In genomic region chr17:5935680-5936079, GRCm38 (mm10) we compare ENCODE assay signal across 11 mouse cellular contexts. TPM values are rescaled to one million over a fixed set of nuclear protein-coding genes. Genes with fewer than 3 reads are reported as not detected.
DNase-seq lines count a peak whose midpoint lies in the region; ATAC-seq and TF ChIP-seq lines count a peak whose summit lies in the region.
"Had no signal": no experiment of that assay in that cellular context is flagged by ENCODE, and none has a peak within 500 bp of the region (broad histone marks: within the 10 kb centered on the region; RNA-seq: fewer than 3 reads in every experiment).

No protein-coding gene starts in this region.

- WGBS in forebrain, embryonic 13.5 days: 58% methylated on average over 3 of the region's 3 CpGs
- 63% methylated on average over 3 of the region's 3 CpGs for WGBS in forebrain, embryonic 10.5 days
- WGBS in lung, postnatal 0 days: 54% methylated on average over 3 of the region's 3 CpGs
- WGBS in bone marrow, adult 2 months: 17% methylated on average over 3 of the region's 3 CpGs
- WGBS in liver, embryonic 16.5 days (ENCODE audit: insufficient replicate concordance): 50% methylated on average over 3 of the region's 3 CpGs
- 93% methylated on average over 3 of the region's 3 CpGs for WGBS in cerebellum, adult 2 months

- no peak for TF ChIP-seq CTCF in lung, postnatal 0 days (IDR thresholded peaks at IDR 0.05)
- no peak for TF ChIP-seq CTCF in bone marrow, adult 2 months (IDR thresholded peaks at IDR 0.05; ENCODE audit: control insufficient read depth, insufficient read depth, low read length)
- TF ChIP-seq CTCF in cerebellum, adult 2 months (IDR thresholded peaks at IDR 0.05; ENCODE audit: borderline replicate concordance, insufficient read depth, low read depth, low read length): no peak

- DNase-seq in forebrain, embryonic 10.5 days (ENCODE audit: extremely low spot score, low spot score): no peak
- peak; percentile 12 for DNase-seq in lung, postnatal 0 days (ENCODE audit: low spot score)
- DNase-seq in lung, postnatal 14 days: no peak
- no peak for DNase-seq in ovary, adult 18-20 months (ENCODE audit: low spot score)
- no peak for DNase-seq in cerebellum, adult 2 months
- DNase-seq: forebrain, postnatal 0 days; heart, adult 18-20 months had no signal

- ATAC-seq in forebrain, embryonic 13.5 days: no peak
- no peak for ATAC-seq in lung, postnatal 0 days
- ATAC-seq in liver, embryonic 16.5 days (ENCODE audit: low read depth): no peak

- H3K27me3 ChIP-seq in forebrain, embryonic 13.5 days: peaks cover 26% of the 10 kb centered on the region
- peaks cover 54% of the 10 kb centered on the region for H3K27me3 ChIP-seq in forebrain, embryonic 10.5 days (ENCODE audit: poor library complexity, severe bottlenecking)
- no peaks in the 10 kb centered on the region for H3K27me3 ChIP-seq in lung, postnatal 0 days (replicated peaks; ENCODE audit: insufficient read depth, low read length)
- H3K27me3 ChIP-seq in liver, embryonic 16.5 days (ENCODE audit: control insufficient read depth, insufficient read depth, low read depth, low read length): peaks cover 7% of the 10 kb centered on the region
- no peaks in the 10 kb centered on the region for H3K27me3 ChIP-seq in cerebellum, adult 2 months (ENCODE audit: control insufficient read depth, insufficient read depth, low read length)
- H3K27me3 ChIP-seq: stomach, embryonic 15.5 days had no signal

- H3K9ac ChIP-seq in forebrain, embryonic 13.5 days: no peak overlapping the region
- H3K9ac ChIP-seq in lung, postnatal 0 days (replicated peaks; ENCODE audit: low read depth): no peak overlapping the region
- no peak overlapping the region for H3K9ac ChIP-seq in liver, embryonic 16.5 days (ENCODE audit: low read depth, low read length)
- H3K9ac ChIP-seq: stomach, embryonic 15.5 days had no signal

- no peak for TF ChIP-seq EP300 in lung, postnatal 0 days (IDR thresholded peaks at IDR 0.05)

- no peaks in the 10 kb centered on the region for H3K9me3 ChIP-seq in forebrain, embryonic 13.5 days (replicated peaks)
- H3K9me3 ChIP-seq in forebrain, embryonic 10.5 days: peaks cover 2% of the 10 kb centered on the region; the same call in 1 of the 2 replicates
- H3K9me3 ChIP-seq in lung, postnatal 0 days (ENCODE audit: low read length): no peaks in the 10 kb centered on the region
- no peaks in the 10 kb centered on the region for H3K9me3 ChIP-seq in liver, embryonic 16.5 days (replicated peaks; ENCODE audit: control insufficient read depth, low read length)
- H3K9me3 ChIP-seq: stomach, embryonic 15.5 days had no signal

- no peak overlapping the region for H3K4me3 ChIP-seq in forebrain, embryonic 13.5 days
- no peak overlapping the region for H3K4me3 ChIP-seq in forebrain, embryonic 10.5 days
- no peak overlapping the region for H3K4me3 ChIP-seq in lung, postnatal 0 days (ENCODE audit: low read depth, low read length)
- no peak overlapping the region for H3K4me3 ChIP-seq in bone marrow, adult 2 months (replicated peaks; ENCODE audit: control insufficient read depth, low read depth, low read length)
- H3K4me3 ChIP-seq in liver, embryonic 16.5 days (ENCODE audit: low read depth, low read length): no peak overlapping the region
- no peak overlapping the region for H3K4me3 ChIP-seq in cerebellum, adult 2 months (replicated peaks; ENCODE audit: insufficient read depth, low read depth, low read length)

- no peak for TF ChIP-seq POLR2A in bone marrow, adult 2 months (IDR thresholded peaks at IDR 0.05; ENCODE audit: borderline replicate concordance, control insufficient read depth, low read depth, low read length)
- TF ChIP-seq POLR2A in cerebellum, adult 2 months (IDR thresholded peaks at IDR 0.05; ENCODE audit: borderline replicate concordance, insufficient read depth, low read length): no peak

- H3K27ac ChIP-seq in forebrain, embryonic 13.5 days: no peak overlapping the region
- no peak overlapping the region for H3K27ac ChIP-seq in forebrain, embryonic 10.5 days
- no peak overlapping the region for H3K27ac ChIP-seq in lung, postnatal 0 days (ENCODE audit: low read length)
- peak overlapping the region; percentile 77; the same call in 1 of the 2 replicates for H3K27ac ChIP-seq in bone marrow, adult 2 months (ENCODE audit: control insufficient read depth, insufficient read depth, low read depth, low read length, poor library complexity)
- H3K27ac ChIP-seq in liver, embryonic 16.5 days (ENCODE audit: low read length): peak overlapping the region; percentile 52
- no peak overlapping the region for H3K27ac ChIP-seq in cerebellum, adult 2 months (ENCODE audit: insufficient read depth, low read length)

- H3K4me2 ChIP-seq in forebrain, embryonic 13.5 days: peak overlapping the region; percentile 73
- H3K4me2 ChIP-seq in lung, postnatal 0 days (replicated peaks; ENCODE audit: low read depth, low read length): no peak overlapping the region
- peak overlapping the region; percentile 63; the same call in 1 of the 2 replicates for H3K4me2 ChIP-seq in liver, embryonic 16.5 days (ENCODE audit: low read depth, low read length)

- no peaks in the 10 kb centered on the region for H3K36me3 ChIP-seq in forebrain, embryonic 13.5 days (ENCODE audit: poor library complexity, severe bottlenecking)
- H3K36me3 ChIP-seq in forebrain, embryonic 10.5 days (replicated peaks): peaks cover 4% of the 10 kb centered on the region; the same call in 1 of the 2 replicates
- H3K36me3 ChIP-seq in lung, postnatal 0 days (ENCODE audit: insufficient read depth, low read length): no peaks in the 10 kb centered on the region
- no peaks in the 10 kb centered on the region for H3K36me3 ChIP-seq in liver, embryonic 16.5 days (ENCODE audit: control insufficient read depth, insufficient read depth)
- H3K36me3 ChIP-seq: stomach, embryonic 15.5 days had no signal

- H3K4me1 ChIP-seq in forebrain, embryonic 13.5 days: peaks cover 15% of the 10 kb centered on the region
- H3K4me1 ChIP-seq in forebrain, embryonic 10.5 days: peaks cover 29% of the 10 kb centered on the region
- H3K4me1 ChIP-seq in lung, postnatal 0 days (ENCODE audit: insufficient read depth, low read depth, low read length): no peaks in the 10 kb centered on the region
- H3K4me1 ChIP-seq in bone marrow, adult 2 months (ENCODE audit: control insufficient read depth, insufficient read depth, low read length): peaks cover 3% of the 10 kb centered on the region
- peaks cover 9% of the 10 kb centered on the region for H3K4me1 ChIP-seq in liver, embryonic 16.5 days (ENCODE audit: control insufficient read depth, low read depth, low read length)
- peaks cover 10% of the 10 kb centered on the region for H3K4me1 ChIP-seq in cerebellum, adult 2 months (ENCODE audit: control insufficient read depth, insufficient read depth, low read length)

RNA-seq across cellular contexts. Expression of gene Synj2, which starts 5.4 kb away (rescaled TPM):
- polyA plus RNA-seq in forebrain, embryonic 13.5 days (2015; fragmentation: Nextera tagmentation; extraction: Ambion mirVana): 0.34 and 0.46 TPM in 2 replicates
- 0.90 and 1.1 TPM in 2 replicates for polyA plus RNA-seq in forebrain, embryonic 10.5 days (2016; fragmentation: Nextera tagmentation; extraction: Ambion mirVana)
- 1.8 and 2.1 TPM in 2 replicates for polyA plus RNA-seq in lung, postnatal 0 days (2015; fragmentation: Nextera tagmentation; extraction: Ambion mirVana)
- polyA plus RNA-seq in bone marrow, adult 2 months (2011; ENCODE audit: insufficient read depth, insufficient read length, low replicate concordance, missing spikeins): 0.92 and 3.1 TPM in 2 replicates
- 2.5 and 3.0 TPM in 2 replicates for polyA plus RNA-seq in liver, embryonic 16.5 days (2015; fragmentation: Nextera tagmentation; extraction: Ambion mirVana)
- polyA plus RNA-seq in cerebellum, adult 2 months (2012; rRNA removed): 20.9 and 25.1 TPM in 2 replicates

Comparison
In these comparisons a context has a peak if more than half of its experiments do, and no peak if none do; other contexts are left out.
1. H3K27ac ChIP-seq: peak in bone marrow, adult 2 months (single experiment) and liver, embryonic 16.5 days (single experiment); none in forebrain, embryonic 13.5 days (single experiment), forebrain, embryonic 10.5 days (single experiment), lung, postnatal 0 days (single experiment) and cerebellum, adult 2 months (single experiment).